Mouse (Mus musculus): ENCODE results near the gene Hbp1. TPM values are rescaled to one million over a fixed set of nuclear protein-coding genes. Genes with fewer than 3 reads are reported as not detected.

Gene Hbp1
- total and polyA plus RNA-seq, 2 experiments from 2014 or later: 97.9 to 153 TPM

GRCm38 (mm10) chr12:31943020-31943654 is 7.2 kb downstream of the Hbp1 start:
- DNase-seq (ENCODE audit: low spot score) (no peak), ATAC-seq (ENCODE audit: insufficient read depth, low read depth) (no peak)
- Histone ChIP-seq H3K27ac (ENCODE audit: low read depth) (no peak overlapping the region), H3K4me2 (ENCODE audit: low read depth, low read length) (no peak overlapping the region), H3K9me3 (replicated peaks; ENCODE audit: control insufficient read depth, low read length) (no peaks in the 10 kb centered on the region), H3K4me1 (ENCODE audit: control insufficient read depth, insufficient read depth) (peaks cover 6% of the 10 kb centered on the region), H3K9ac (replicated peaks; ENCODE audit: low read depth, low read length) (no peak overlapping the region), H3K27me3 (ENCODE audit: control insufficient read depth, insufficient read depth, low read length) (no peaks in the 10 kb centered on the region), H3K36me3 (replicated peaks; ENCODE audit: control insufficient read depth, insufficient read depth, low read length) (peaks cover 45% of the 10 kb centered on the region), H3K4me3 (ENCODE audit: low read depth, low read length) (no peak overlapping the region)
- no peak for TF ChIP-seq EP300 (IDR thresholded peaks at IDR 0.05; ENCODE audit: low read depth)
- no peak for TF ChIP-seq CTCF (IDR thresholded peaks at IDR 0.05; ENCODE audit: low read depth)
- 62% methylated on average over 4 of the region's 4 CpGs for WGBS

- no peaks in the 10 kb centered on the region for H3K27me3 ChIP-seq (ENCODE audit: control insufficient read depth, insufficient read depth, low read length)
- H3K36me3 ChIP-seq (replicated peaks; ENCODE audit: control insufficient read depth, insufficient read depth, low read length): peaks cover 80% of the 10 kb centered on the region
- DNase-seq (ENCODE audit: low spot score) (no peak), ATAC-seq (ENCODE audit: insufficient read depth, low read depth) (no peak)
- H3K9me3 ChIP-seq (replicated peaks; ENCODE audit: control insufficient read depth, low read length): no peaks in the 10 kb centered on the region
- TF ChIP-seq EP300 (IDR thresholded peaks at IDR 0.05; ENCODE audit: low read depth) (no peak), CTCF (IDR thresholded peaks at IDR 0.05; ENCODE audit: low read depth) (no peak)
- no peak overlapping the region for H3K4me3 ChIP-seq (ENCODE audit: low read depth, low read length)
- H3K4me1 ChIP-seq (ENCODE audit: control insufficient read depth, insufficient read depth): no peaks in the 10 kb centered on the region
- H3K27ac ChIP-seq (ENCODE audit: low read depth): no peak overlapping the region
- H3K9ac ChIP-seq (replicated peaks; ENCODE audit: low read depth, low read length): no peak overlapping the region
- no peak overlapping the region for H3K4me2 ChIP-seq (ENCODE audit: low read depth, low read length)
Observed at GRCm38 (mm10) chr12:31939026-31939425, 11.3 kb downstream of the Hbp1 start.

- H3K27me3 ChIP-seq (ENCODE audit: control insufficient read depth, insufficient read depth, low read length): no peaks in the 10 kb centered on the region
- H3K9me3 ChIP-seq (replicated peaks; ENCODE audit: control insufficient read depth, low read length): no peaks in the 10 kb centered on the region
- H3K27ac ChIP-seq (ENCODE audit: low read depth): no peak overlapping the region
- DNase-seq (ENCODE audit: low spot score) (no peak), ATAC-seq (ENCODE audit: insufficient read depth, low read depth) (no peak)
- TF ChIP-seq EP300 (IDR thresholded peaks at IDR 0.05; ENCODE audit: low read depth) (no peak), CTCF (IDR thresholded peaks at IDR 0.05; ENCODE audit: low read depth) (no peak)
- no peak overlapping the region for H3K9ac ChIP-seq (replicated peaks; ENCODE audit: low read depth, low read length)
- no peaks in the 10 kb centered on the region for H3K4me1 ChIP-seq (ENCODE audit: control insufficient read depth, insufficient read depth)
- no peak overlapping the region for H3K4me3 ChIP-seq (ENCODE audit: low read depth, low read length)
- 91% methylated on average over 4 of the region's 4 CpGs for WGBS
- no peak overlapping the region for H3K4me2 ChIP-seq (ENCODE audit: low read depth, low read length)
- peaks cover 85% of the 10 kb centered on the region for H3K36me3 ChIP-seq (replicated peaks; ENCODE audit: control insufficient read depth, insufficient read depth, low read length)
Observed at GRCm38 (mm10) chr12:31938391-31938997, 11.8 kb downstream of the Hbp1 start.

- TF ChIP-seq CTCF (IDR thresholded peaks at IDR 0.05; ENCODE audit: low read depth) (no peak), EP300 (IDR thresholded peaks at IDR 0.05; ENCODE audit: low read depth) (no peak)
- H3K4me3 ChIP-seq (ENCODE audit: low read depth, low read length): no peak overlapping the region
- 80% methylated on average over 3 of the region's 3 CpGs for WGBS
- peaks cover 86% of the 10 kb centered on the region for H3K36me3 ChIP-seq (replicated peaks; ENCODE audit: control insufficient read depth, insufficient read depth, low read length)
- H3K27me3 ChIP-seq (ENCODE audit: control insufficient read depth, insufficient read depth, low read length): no peaks in the 10 kb centered on the region
- ATAC-seq (ENCODE audit: insufficient read depth, low read depth) (no peak), DNase-seq (ENCODE audit: low spot score) (no peak)
- H3K9ac ChIP-seq (replicated peaks; ENCODE audit: low read depth, low read length): no peak overlapping the region
- no peak overlapping the region for H3K4me2 ChIP-seq (ENCODE audit: low read depth, low read length)
- H3K27ac ChIP-seq (ENCODE audit: low read depth): no peak overlapping the region
- H3K4me1 ChIP-seq (ENCODE audit: control insufficient read depth, insufficient read depth): no peaks in the 10 kb centered on the region
- H3K9me3 ChIP-seq (replicated peaks; ENCODE audit: control insufficient read depth, low read length): no peaks in the 10 kb centered on the region
Observed at GRCm38 (mm10) chr12:31937613-31938012, 12.7 kb downstream of the Hbp1 start.

- Histone ChIP-seq H3K36me3 (replicated peaks; ENCODE audit: control insufficient read depth, insufficient read depth, low read length) (peaks cover 90% of the 10 kb centered on the region), H3K4me2 (ENCODE audit: low read depth, low read length) (no peak overlapping the region)
Observed at GRCm38 (mm10) chr12:31936657-31937300, 13.6 kb downstream of the Hbp1 start.

More at GRCm38 (mm10) chr12:31936657-31937300, 13.6 kb downstream of the Hbp1 start:
- H3K9ac ChIP-seq (replicated peaks; ENCODE audit: low read depth, low read length): no peak overlapping the region
- H3K27ac ChIP-seq (ENCODE audit: low read depth): no peak overlapping the region
- ATAC-seq (ENCODE audit: insufficient read depth, low read depth) (no peak), DNase-seq (ENCODE audit: low spot score) (no peak)
- H3K4me3 ChIP-seq (ENCODE audit: low read depth, low read length): no peak overlapping the region
- TF ChIP-seq EP300 (IDR thresholded peaks at IDR 0.05; ENCODE audit: low read depth) (no peak), CTCF (IDR thresholded peaks at IDR 0.05; ENCODE audit: low read depth) (no peak)
- WGBS: 58% methylated on average over 6 of the region's 6 CpGs
- no peaks in the 10 kb centered on the region for H3K9me3 ChIP-seq (replicated peaks; ENCODE audit: control insufficient read depth, low read length)
- H3K4me1 ChIP-seq (ENCODE audit: control insufficient read depth, insufficient read depth): no peaks in the 10 kb centered on the region
- H3K27me3 ChIP-seq (ENCODE audit: control insufficient read depth, insufficient read depth, low read length): no peaks in the 10 kb centered on the region
